Mouse (Mus musculus): ENCODE data around the gene Slc30a2. TPM values are rescaled to one million over a fixed set of nuclear protein-coding genes. Genes with fewer than 3 reads are reported as not detected.
"Not testable (repeated sequence)": the region's sequence is repeated elsewhere in the genome, so short reads cannot be mapped to it uniquely, and the experiment has no call there.

Gene Slc30a2
- polyA plus RNA-seq, 1 experiment from 2014 or later: not detected

DNA sequence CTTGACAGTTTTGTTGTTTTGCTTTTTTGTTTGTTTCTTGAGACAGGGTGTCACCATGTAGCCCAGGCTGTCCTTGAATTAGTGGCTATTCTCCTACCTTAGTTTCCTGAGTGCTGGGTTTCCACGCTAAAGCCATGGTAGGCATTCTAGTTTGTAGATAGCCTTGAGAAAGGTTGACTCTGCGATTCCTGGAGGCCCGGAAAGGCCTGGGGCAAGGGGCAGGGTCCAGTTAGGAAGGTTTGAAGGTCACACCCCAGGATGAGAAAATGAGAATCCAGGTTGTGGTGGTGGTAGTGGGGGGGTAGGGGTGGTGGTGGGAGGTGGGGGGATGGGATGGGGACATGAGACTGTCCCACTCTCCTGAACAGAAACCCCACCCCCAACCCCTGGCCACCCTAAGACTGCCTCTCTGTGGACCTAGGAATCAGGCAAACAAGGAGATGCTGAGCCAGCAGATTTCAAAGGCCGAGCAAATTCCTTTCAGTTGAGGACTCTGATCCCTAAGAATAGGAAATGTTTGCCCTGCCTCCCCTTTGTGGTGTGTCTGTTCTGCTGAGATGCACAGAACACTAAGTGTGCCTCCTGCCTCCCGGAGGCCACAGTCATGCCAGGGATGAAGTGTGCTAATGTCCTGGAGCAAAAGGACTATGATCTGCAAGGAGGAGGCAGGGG lies 16.0 kb upstream of the Slc30a2 start:
- no peak overlapping the region for H3K4me2 ChIP-seq (replicated peaks)
- H3K4me3 ChIP-seq: no peak overlapping the region
- H3K27ac ChIP-seq: no peak overlapping the region
- H3K27me3 ChIP-seq: no peaks in the 10 kb centered on the region
- no peaks in the 10 kb centered on the region for H3K9me3 ChIP-seq (replicated peaks)
- no peak for ATAC-seq (ENCODE audit: low FRiP score)
- WGBS: 61% methylated on average over 5 of the region's 5 CpGs
- no peaks in the 10 kb centered on the region for H3K4me1 ChIP-seq
- H3K9ac ChIP-seq: no peak overlapping the region
- H3K36me3 ChIP-seq: no peaks in the 10 kb centered on the region

GRCm38 (mm10) chr4:134328151-134328550 lies 14.8 kb upstream of the Slc30a2 start:
- no peak overlapping the region for H3K4me3 ChIP-seq
- H3K27me3 ChIP-seq: no peaks in the 10 kb centered on the region
- no peak overlapping the region for H3K9ac ChIP-seq
- H3K9me3 ChIP-seq (replicated peaks): no peaks in the 10 kb centered on the region
- WGBS: 57% methylated on average over 8 of the region's 8 CpGs
- H3K4me2 ChIP-seq (replicated peaks): no peak overlapping the region
- H3K36me3 ChIP-seq: no peaks in the 10 kb centered on the region
- H3K4me1 ChIP-seq: no peaks in the 10 kb centered on the region
- no peak overlapping the region for H3K27ac ChIP-seq
- no peak for ATAC-seq (ENCODE audit: low FRiP score)

DNA sequence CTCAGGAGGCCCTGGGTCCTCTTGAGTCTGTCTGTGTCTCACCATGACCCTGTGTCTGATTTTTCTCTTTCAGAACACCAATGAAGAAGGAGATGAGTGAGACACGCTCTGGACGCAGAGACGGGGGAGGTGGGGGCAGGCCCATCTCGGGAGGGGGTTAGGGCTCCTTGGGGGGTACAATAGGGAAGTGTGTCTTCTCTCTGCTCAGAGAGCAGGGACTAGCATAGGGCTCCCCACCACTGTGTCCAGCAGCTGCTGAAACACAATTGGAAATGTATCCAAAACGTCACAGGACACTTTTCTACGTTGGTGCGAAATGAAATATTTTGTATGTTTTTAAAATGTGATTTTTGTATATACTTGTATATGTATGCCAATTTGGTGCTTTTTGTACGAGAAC lies 14.1 kb upstream of the Slc30a2 start:
- H3K27ac ChIP-seq: no peak overlapping the region
- H3K27me3 ChIP-seq: no peaks in the 10 kb centered on the region
- WGBS: 86% methylated on average over 8 of the region's 8 CpGs
- H3K4me1 ChIP-seq: no peaks in the 10 kb centered on the region
- no peaks in the 10 kb centered on the region for H3K9me3 ChIP-seq (replicated peaks)
- no peaks in the 10 kb centered on the region for H3K36me3 ChIP-seq
- H3K4me2 ChIP-seq (replicated peaks): no peak overlapping the region
- ATAC-seq (ENCODE audit: low FRiP score): no peak
- no peak overlapping the region for H3K9ac ChIP-seq
- no peak overlapping the region for H3K4me3 ChIP-seq

- Histone ChIP-seq H3K27me3 (no peaks in the 10 kb centered on the region), H3K27ac (no peak overlapping the region), H3K36me3 (no peaks in the 10 kb centered on the region), H3K4me1 (no peaks in the 10 kb centered on the region), H3K4me2 (replicated peaks) (no peak overlapping the region), H3K9me3 (replicated peaks) (no peaks in the 10 kb centered on the region), H3K4me3 (no peak overlapping the region), H3K9ac (no peak overlapping the region)
- WGBS: 63% methylated on average over 5 of the region's 5 CpGs
- ATAC-seq (ENCODE audit: low FRiP score): no peak
Measured at GRCm38 (mm10) chr4:134330281-134330680, 12.7 kb upstream of the Slc30a2 start.

GRCm38 (mm10) chr4:134341231-134341630 lies 1.8 kb upstream of the Slc30a2 start:
- not testable (repeated sequence) for H3K27ac ChIP-seq; H3K9me3 ChIP-seq (replicated peaks); H3K36me3 ChIP-seq; H3K4me3 ChIP-seq; H3K9ac ChIP-seq; ATAC-seq (ENCODE audit: low FRiP score); H3K4me2 ChIP-seq (replicated peaks)
- 71% methylated on average over 6 of the region's 6 CpGs for WGBS
- H3K4me1 ChIP-seq: peaks cover 10% of the 10 kb centered on the region
- H3K27me3 ChIP-seq: peaks cover 58% of the 10 kb centered on the region

- WGBS: 37% methylated on average over 11 of the region's 11 CpGs
- H3K4me1 ChIP-seq: peaks cover 10% of the 10 kb centered on the region
- H3K27ac ChIP-seq: no peak overlapping the region
- H3K4me2 ChIP-seq (replicated peaks): no peak overlapping the region
- no peaks in the 10 kb centered on the region for H3K9me3 ChIP-seq (replicated peaks)
- H3K4me3 ChIP-seq: no peak overlapping the region
- no peak for ATAC-seq (ENCODE audit: low FRiP score)
- H3K9ac ChIP-seq: no peak overlapping the region
- H3K36me3 ChIP-seq: no peaks in the 10 kb centered on the region
- H3K27me3 ChIP-seq: peaks cover 60% of the 10 kb centered on the region
Measured at GRCm38 (mm10) chr4:134342213-134342779, 685 bp upstream of the Slc30a2 start.

DNA sequence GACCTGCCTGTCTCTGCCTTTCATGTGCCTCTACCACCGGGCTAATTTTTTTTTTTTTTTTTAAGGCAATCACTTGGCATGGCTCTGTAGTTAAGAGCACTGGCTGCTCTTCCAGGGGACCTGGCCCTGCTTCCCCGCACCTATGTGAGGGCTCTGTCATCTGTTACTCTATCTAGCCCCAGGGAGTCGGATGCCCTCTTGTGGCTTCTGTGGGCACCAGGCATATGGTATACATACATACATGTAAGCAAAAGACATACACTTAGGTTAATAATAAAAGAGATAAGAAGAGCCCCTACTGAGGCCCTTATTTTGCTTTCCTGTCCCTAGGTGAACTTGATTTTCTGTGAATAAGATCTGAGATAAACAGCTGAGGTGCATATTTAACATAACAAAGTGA lies 1.6 kb downstream of the Slc30a2 start:
- no peaks in the 10 kb centered on the region for H3K9me3 ChIP-seq (replicated peaks)
- peaks cover 62% of the 10 kb centered on the region for H3K27me3 ChIP-seq
- no peak overlapping the region for H3K4me3 ChIP-seq
- 38% methylated on average over 3 of the region's 3 CpGs for WGBS
- H3K27ac ChIP-seq: no peak overlapping the region
- peaks cover 10% of the 10 kb centered on the region for H3K4me1 ChIP-seq
- H3K9ac ChIP-seq: no peak overlapping the region
- H3K4me2 ChIP-seq (replicated peaks): no peak overlapping the region
- H3K36me3 ChIP-seq: no peaks in the 10 kb centered on the region
- no peak for ATAC-seq (ENCODE audit: low FRiP score)

GRCm38 (mm10) chr4:134345802-134346201 lies 2.8 kb downstream of the Slc30a2 start:
- Histone ChIP-seq H3K36me3 (no peaks in the 10 kb centered on the region), H3K27me3 (peaks cover 56% of the 10 kb centered on the region), H3K27ac (no peak overlapping the region), H3K4me2 (replicated peaks) (no peak overlapping the region), H3K4me1 (peaks cover 10% of the 10 kb centered on the region), H3K9me3 (replicated peaks) (no peaks in the 10 kb centered on the region), H3K9ac (no peak overlapping the region), H3K4me3 (no peak overlapping the region)
- no peak for ATAC-seq (ENCODE audit: low FRiP score)
- 91% methylated on average over 15 of the region's 15 CpGs for WGBS

GRCm38 (mm10) chr4:134348078-134348477 lies 5.1 kb downstream of the Slc30a2 start:
- no peak overlapping the region for H3K4me2 ChIP-seq (replicated peaks)
- no peak overlapping the region for H3K27ac ChIP-seq
- peaks cover 35% of the 10 kb centered on the region for H3K27me3 ChIP-seq
- no peak overlapping the region for H3K4me3 ChIP-seq
- peaks cover 23% of the 10 kb centered on the region for H3K4me1 ChIP-seq
- WGBS: 81% methylated on average over 11 of the region's 11 CpGs
- H3K36me3 ChIP-seq: no peaks in the 10 kb centered on the region
- no peak for ATAC-seq (ENCODE audit: low FRiP score)
- no peaks in the 10 kb centered on the region for H3K9me3 ChIP-seq (replicated peaks)
- H3K9ac ChIP-seq: no peak overlapping the region

GRCm38 (mm10) chr4:134348545-134348944 lies 5.6 kb downstream of the Slc30a2 start:
- Histone ChIP-seq H3K4me1 (peaks cover 18% of the 10 kb centered on the region), H3K4me3 (no peak overlapping the region), H3K27me3 (peaks cover 30% of the 10 kb centered on the region), H3K36me3 (no peaks in the 10 kb centered on the region), H3K9ac (no peak overlapping the region), H3K4me2 (replicated peaks) (no peak overlapping the region), H3K9me3 (replicated peaks) (no peaks in the 10 kb centered on the region), H3K27ac (no peak overlapping the region)
- 80% methylated on average over 5 of the region's 5 CpGs for WGBS
- no peak for ATAC-seq (ENCODE audit: low FRiP score)

DNA sequence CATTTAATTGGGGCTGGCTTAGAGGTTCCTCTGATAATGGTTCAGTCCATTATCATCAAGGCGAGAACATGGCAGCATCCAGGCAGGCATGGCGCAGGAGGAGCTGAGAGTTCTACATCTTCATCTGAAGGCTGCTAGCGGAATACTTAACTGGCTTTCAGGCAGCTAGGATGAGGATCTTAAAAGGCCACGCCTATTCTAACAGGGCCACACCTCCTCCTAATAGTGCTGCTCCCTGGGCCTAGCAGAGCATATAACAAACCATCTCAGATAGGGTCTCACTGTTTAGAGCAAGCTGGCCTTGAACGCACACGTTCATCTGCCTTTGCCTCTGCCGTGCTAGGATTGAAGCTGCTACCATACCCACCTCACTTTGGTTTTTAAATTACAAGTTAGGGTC lies 6.8 kb downstream of the Slc30a2 start:
- H3K4me2 ChIP-seq (replicated peaks): no peak overlapping the region
- 89% methylated on average over 7 of the region's 7 CpGs for WGBS
- ATAC-seq (ENCODE audit: low FRiP score): no peak
- H3K4me1 ChIP-seq: peaks cover 15% of the 10 kb centered on the region
- no peak overlapping the region for H3K4me3 ChIP-seq
- H3K36me3 ChIP-seq: no peaks in the 10 kb centered on the region
- no peaks in the 10 kb centered on the region for H3K9me3 ChIP-seq (replicated peaks)
- no peak overlapping the region for H3K9ac ChIP-seq
- H3K27ac ChIP-seq: no peak overlapping the region
- H3K27me3 ChIP-seq: peaks cover 19% of the 10 kb centered on the region

DNA sequence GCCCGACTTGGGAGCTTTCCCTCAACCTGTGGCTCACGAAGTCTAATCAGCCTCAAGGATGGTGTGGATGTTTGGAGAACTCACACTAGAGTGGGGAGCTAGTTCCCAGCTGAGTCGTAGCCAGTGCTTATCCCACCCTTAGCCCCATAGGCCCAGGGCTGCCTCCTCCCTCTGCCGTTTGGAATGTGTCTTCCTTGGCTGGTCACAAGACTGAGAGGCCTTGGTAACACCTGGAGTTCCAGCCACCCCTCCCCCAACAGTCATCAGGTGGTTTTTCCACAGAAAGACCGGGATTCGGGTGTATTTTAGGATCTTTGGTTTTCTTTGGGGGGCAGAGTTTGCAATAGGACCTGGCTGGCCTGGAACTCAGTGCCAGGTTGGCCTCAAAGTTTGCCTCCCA lies 7.7 kb downstream of the Slc30a2 start:
- Histone ChIP-seq H3K36me3 (no peaks in the 10 kb centered on the region), H3K4me1 (peaks cover 15% of the 10 kb centered on the region), H3K27ac (no peak overlapping the region), H3K9ac (no peak overlapping the region), H3K4me3 (no peak overlapping the region), H3K9me3 (replicated peaks) (no peaks in the 10 kb centered on the region), H3K27me3 (peaks cover 11% of the 10 kb centered on the region), H3K4me2 (replicated peaks) (no peak overlapping the region)
- ATAC-seq (ENCODE audit: low FRiP score): no peak
- 94% methylated on average over 6 of the region's 6 CpGs for WGBS
